Mouse (Mus musculus) frontal cortex, postnatal 36 days (tissue): ENCODE measurements around the gene Tmem17.
A peak's percentile ranks its signal among the peaks of the same experiment; 100 is the strongest.

Experiments used
- DNase-seq, 2 experiments: peaks; one replicate each; pipeline ENCODE4 v3.0.0; 2022; ENCODE audit warnings: low spot score in 2 of 2

Tmem17 gene

GRCm38 (mm10) chr11:22512038-22513001 lies at the start of gene Tmem17:
Gene Tmem17 (plus strand): TSS chr11:22512088.
- DNase-seq = peak; percentile 88 to 90

GRCm38 (mm10) chr11:22479836-22480619 lies 31.9 kb upstream of the Tmem17 start:
- no peak for DNase-seq

- DNase-seq = no peak
Measured at GRCm38 (mm10) chr11:22481639-22482361, 30.1 kb upstream of the Tmem17 start.

GRCm38 (mm10) chr11:22482362-22482760 lies 29.5 kb upstream of the Tmem17 start:
- peak in 1 of 2 experiments; percentile 11 for DNase-seq

GRCm38 (mm10) chr11:22493694-22494319 lies 18.1 kb upstream of the Tmem17 start:
- DNase-seq = no peak

- no peak for DNase-seq
Measured at GRCm38 (mm10) chr11:22494941-22495340, 16.9 kb upstream of the Tmem17 start.

- DNase-seq = peak; percentile 37 to 59
Measured at GRCm38 (mm10) chr11:22499396-22499795, 12.5 kb upstream of the Tmem17 start.

- DNase-seq = no peak
Measured at GRCm38 (mm10) chr11:22499886-22500285, 12.0 kb upstream of the Tmem17 start.

GRCm38 (mm10) chr11:22500771-22501566 lies 10.9 kb upstream of the Tmem17 start:
- DNase-seq = no peak

- DNase-seq = no peak
Measured at GRCm38 (mm10) chr11:22513075-22513474, 1.2 kb downstream of the Tmem17 start.

- DNase-seq = no peak
Measured at GRCm38 (mm10) chr11:22515061-22515460, 3.2 kb downstream of the Tmem17 start.

- DNase-seq = no peak
Measured at GRCm38 (mm10) chr11:22518445-22518844, 6.6 kb downstream of the Tmem17 start.

- DNase-seq = no peak
Measured at GRCm38 (mm10) chr11:22520251-22520650, 8.4 kb downstream of the Tmem17 start.

GRCm38 (mm10) chr11:22524606-22525005 lies 12.7 kb downstream of the Tmem17 start:
- no peak for DNase-seq

- no peak for DNase-seq
Measured at GRCm38 (mm10) chr11:22540600-22540999, 28.7 kb downstream of the Tmem17 start.

GRCm38 (mm10) chr11:22560061-22560460 lies 48.2 kb downstream of the Tmem17 start:
- DNase-seq = no peak

GRCm38 (mm10) chr11:22560503-22561328 lies 48.8 kb downstream of the Tmem17 start:
- DNase-seq = peak; percentile 87 to 93

GRCm38 (mm10) chr11:22561329-22561592 lies 49.4 kb downstream of the Tmem17 start:
- DNase-seq = no peak

- DNase-seq = no peak
Measured at GRCm38 (mm10) chr11:22563706-22564105, 51.8 kb downstream of the Tmem17 start.

- DNase-seq = no peak
Measured at GRCm38 (mm10) chr11:22564676-22565075, 52.8 kb downstream of the Tmem17 start.
